Mouse (Mus musculus) embryonic fibroblast, embryonic 13.5 days (primary cell): ENCODE data around the gene Atp8b2. TPM values are rescaled to one million over a fixed set of nuclear protein-coding genes. Genes with fewer than 3 reads are reported as not detected.

Source experiments
- H3K27ac ChIP-seq: 2 replicates; pipeline ENCODE4 v1.5.1; 2012; ENCODE audit warnings: low read length, control low read depth, inconsistent platforms; ENCODE audit not compliant: insufficient read depth
- H3K4me1 ChIP-seq: 2 replicates; pipeline ENCODE4 v1.6.1; 2011; ENCODE audit warnings: low read length; ENCODE audit not compliant: control insufficient read depth, insufficient read depth
- H3K4me3 ChIP-seq: 2 replicates; pipeline ENCODE4 v1.5.1; 2011; ENCODE audit warnings: mild to moderate bottlenecking, control low read depth, low read length; ENCODE audit not compliant: insufficient read depth
- CTCF ChIP-seq: IDR thresholded peaks from 2 replicates; pipeline ENCODE4 v1.5.1; 2011; ENCODE audit warnings: mild to moderate bottlenecking, control low read depth, low read length, moderate library complexity, borderline replicate concordance; ENCODE audit not compliant: insufficient read depth
- POLR2A ChIP-seq: IDR thresholded peaks from 2 replicates; pipeline ENCODE4 v1.6.1; 2011; ENCODE audit warnings: low read depth, mild to moderate bottlenecking, control low read depth, low read length, moderate library complexity
- polyA plus RNA-seq: library from polyadenylated mRNA; stranded (reverse); fragments of >200 nt; gene quantifications from 2 replicates; pipeline ENCODE4 v1.2.4, GENCODE M21; 2011; ENCODE audit warnings: low read depth; ENCODE audit not compliant: missing spikeins, insufficient read length

The Atp8b2 gene
- polyA plus RNA-seq, 1 experiment: 109 TPM

DNA sequence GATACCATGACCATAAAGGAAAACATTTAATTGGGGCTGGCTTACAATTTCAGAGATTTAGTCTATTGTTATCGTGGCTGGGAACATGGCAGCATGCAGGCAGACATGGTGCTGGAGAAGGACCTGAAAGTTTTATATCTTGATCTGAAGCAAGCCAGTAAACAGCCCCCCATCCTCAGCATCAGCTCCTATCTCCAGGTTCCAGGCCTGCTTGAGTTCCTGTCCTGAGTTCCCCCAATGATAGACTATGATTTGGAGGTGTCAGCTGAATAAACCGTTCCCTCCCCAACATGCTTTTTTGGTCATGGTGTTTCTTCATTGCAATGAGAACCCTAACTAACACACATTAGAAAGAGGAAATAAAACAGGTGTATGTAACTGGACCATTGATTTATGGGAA, 30.4 kb downstream of the Atp8b2 start:
- Histone ChIP-seq H3K4me1 (no peaks in the 10 kb centered on the region), H3K27ac (no peak overlapping the region), H3K4me3 (no peak overlapping the region)
- no peak for TF ChIP-seq CTCF
- TF ChIP-seq POLR2A: no peak

DNA sequence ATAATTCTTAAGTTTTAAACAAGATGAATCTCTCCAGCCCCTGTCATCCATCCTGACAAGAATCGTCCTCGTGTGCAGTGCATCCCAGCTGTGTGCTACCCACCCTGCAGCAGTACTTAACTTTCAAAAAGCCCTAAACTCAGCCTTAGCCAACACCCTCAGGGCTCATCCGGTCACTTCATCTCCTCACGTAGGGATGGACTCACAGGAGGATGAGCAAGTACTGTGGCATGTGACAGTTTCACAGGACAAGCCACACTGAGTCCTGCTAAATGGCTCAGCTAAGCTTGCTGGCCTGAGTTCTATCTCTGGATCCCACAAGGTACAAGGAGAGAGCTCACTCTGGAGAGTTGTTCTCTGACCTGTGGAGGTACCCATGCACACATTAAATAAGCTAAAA, 34.4 kb downstream of the Atp8b2 start:
- Histone ChIP-seq H3K27ac (no peak overlapping the region), H3K4me1 (no peaks in the 10 kb centered on the region), H3K4me3 (no peak overlapping the region)
- TF ChIP-seq POLR2A (no peak), CTCF (no peak)

DNA sequence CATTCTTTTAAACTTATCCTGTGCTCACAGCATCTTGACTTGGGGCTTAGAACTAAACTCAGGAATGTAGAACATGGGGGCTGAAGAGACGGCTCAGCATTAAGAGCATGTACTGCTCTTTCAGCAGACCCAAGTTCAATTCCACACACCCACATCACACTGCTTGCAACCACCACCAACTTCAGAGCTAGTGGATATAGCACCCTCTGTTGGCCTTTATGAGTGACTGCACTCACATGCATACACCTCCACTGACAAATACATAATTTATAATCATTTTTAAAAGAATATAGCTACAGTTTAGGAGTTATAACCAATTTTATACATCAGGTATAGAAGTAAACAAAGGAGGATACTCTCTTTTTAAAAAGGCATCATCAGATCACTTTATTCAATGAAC, 36.9 kb downstream of the Atp8b2 start:
- Histone ChIP-seq H3K4me1 (no peaks in the 10 kb centered on the region), H3K27ac (no peak overlapping the region), H3K4me3 (no peak overlapping the region)
- TF ChIP-seq CTCF (no peak), POLR2A (no peak)

DNA sequence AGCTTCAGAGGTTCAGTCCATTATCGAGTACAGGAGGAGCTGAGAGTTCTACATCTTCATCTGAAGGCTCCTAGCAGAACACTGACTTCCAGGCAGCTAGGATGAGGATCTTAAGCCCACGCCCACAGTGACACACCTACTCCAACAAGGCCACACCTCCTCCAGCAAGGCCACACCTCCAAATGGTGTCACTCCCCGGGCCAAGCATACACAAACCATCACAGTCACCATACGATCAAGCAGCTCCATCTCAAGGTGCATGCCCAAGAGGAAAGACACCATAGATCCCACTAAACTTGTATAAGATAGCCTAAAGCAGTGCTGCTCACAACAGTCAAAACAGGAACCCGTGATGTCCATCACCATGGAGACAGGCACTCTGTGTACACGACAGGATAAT, 42.6 kb downstream of the Atp8b2 start:
- TF ChIP-seq POLR2A (no peak), CTCF (no peak)
- Histone ChIP-seq H3K4me3 (no peak overlapping the region), H3K27ac (no peak overlapping the region), H3K4me1 (no peaks in the 10 kb centered on the region)

DNA sequence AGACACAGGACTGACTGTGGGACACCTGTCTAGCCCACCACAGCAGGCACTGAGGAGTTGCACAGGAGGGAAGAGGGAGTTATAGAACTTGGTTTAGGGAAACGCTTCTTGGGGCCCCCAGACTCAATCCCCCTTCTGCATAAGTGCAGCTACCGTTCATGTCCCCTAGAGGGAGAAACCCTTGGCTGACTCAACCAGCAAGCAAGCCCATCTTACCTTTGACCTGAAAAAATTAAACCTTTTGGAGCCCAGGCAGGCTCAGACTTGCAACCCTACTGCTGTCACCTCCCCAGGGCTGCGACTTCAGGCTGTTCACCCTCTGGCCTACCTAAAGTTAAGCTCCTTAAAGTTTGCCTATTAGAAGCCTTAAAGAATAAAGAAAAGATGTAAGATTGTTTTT, 45.9 kb downstream of the Atp8b2 start:
- Histone ChIP-seq H3K4me1 (0 out of 2 replicates have a peak, but pooled peaks cover under 1% of the 10 kb centered on the region), H3K4me3 (no peak overlapping the region), H3K27ac (no peak overlapping the region)
- no peak for TF ChIP-seq POLR2A
- TF ChIP-seq CTCF: no peak

DNA sequence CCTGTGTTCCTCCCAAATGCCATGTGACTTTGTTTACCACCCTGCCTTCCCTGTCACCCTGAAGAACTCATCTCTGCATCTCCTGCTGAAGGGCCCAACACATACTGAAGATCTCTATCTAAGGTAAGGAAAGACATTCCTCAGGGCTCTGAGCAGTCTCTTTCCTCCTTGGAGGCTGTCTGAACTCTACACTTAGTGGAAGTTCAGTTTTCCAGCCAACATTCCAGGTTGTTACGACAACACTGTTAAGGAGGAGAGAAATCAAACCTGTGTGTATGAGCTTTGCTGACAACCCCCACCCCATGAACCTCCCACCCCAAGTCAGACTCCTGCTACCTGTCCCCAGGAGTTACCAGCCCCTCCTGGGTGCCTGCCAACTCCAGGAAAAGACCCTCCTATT, 46.7 kb downstream of the Atp8b2 start:
- no peak overlapping the region for H3K27ac ChIP-seq

DNA sequence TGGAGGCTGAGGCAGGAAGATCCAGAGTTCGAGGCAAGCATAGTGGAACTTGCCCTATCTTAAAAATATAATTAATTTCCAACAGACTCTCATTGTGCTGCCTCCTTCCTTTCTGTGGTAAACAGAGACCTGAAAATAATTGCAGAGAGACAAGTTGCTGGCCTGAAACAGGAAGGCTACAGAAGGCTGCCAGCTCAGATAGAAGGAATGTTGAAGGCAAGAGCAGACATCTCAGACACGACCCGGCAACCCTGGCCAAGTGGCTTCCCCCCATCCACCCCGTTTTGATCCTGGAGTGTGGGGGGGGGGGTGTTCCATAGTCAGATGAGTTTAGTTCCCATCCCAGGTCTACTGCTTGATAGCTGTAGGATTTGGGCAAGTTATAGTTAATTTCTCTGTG, 48.6 kb downstream of the Atp8b2 start:
- Histone ChIP-seq H3K4me1 (peaks cover 5% of the 10 kb centered on the region; the same call in 1 of the 2 replicates), H3K4me3 (no peak overlapping the region), H3K27ac (no peak overlapping the region)
- TF ChIP-seq POLR2A: no peak
- TF ChIP-seq CTCF: no peak

More for the DNA sequence above, 46.7 kb downstream of the Atp8b2 start:
- TF ChIP-seq POLR2A (no peak), CTCF (no peak)
- H3K4me3 ChIP-seq: no peak overlapping the region
- peaks cover 5% of the 10 kb centered on the region; the same call in 1 of the 2 replicates for H3K4me1 ChIP-seq

DNA sequence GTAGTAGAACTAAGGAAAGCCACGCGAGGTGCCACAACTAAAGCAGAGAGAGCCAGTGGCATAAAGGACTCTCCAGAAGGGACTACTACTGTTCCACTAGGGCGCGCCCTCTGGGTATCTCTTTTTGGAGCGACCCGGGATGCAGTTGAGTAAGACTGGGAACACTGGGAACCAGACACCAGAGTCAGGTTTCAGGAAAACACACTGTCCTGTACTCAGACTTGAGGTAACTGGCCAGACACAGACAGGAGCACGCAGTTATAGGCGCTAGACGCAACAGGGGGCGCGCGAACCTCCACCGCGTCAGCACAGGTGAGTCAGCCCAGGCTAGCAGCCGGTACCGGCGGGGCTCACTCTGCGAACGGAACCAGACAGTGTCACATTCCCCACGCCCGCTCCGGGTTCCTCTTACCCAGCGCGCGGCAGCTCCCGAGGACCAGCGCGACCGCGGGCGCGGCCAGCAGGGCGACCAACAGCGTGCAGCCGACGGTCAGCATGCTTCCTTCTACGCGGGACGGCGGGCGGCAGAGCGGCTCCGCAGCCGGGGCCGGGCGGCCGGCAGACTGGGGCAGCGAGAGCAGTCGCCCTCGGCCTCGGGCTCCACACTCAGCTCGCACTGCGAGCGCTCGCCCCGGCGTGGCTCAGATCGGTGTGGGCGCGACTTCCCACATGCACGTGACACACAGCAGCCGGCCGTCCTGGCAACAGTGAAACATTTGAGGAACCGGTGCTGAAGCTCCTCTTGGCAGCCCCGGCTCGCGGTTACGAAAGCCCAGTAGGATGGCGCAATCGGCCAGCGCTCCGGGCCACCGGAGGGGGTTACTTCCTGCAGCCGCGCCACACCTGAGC, 50.5 kb downstream of the Atp8b2 start, which contains the start of gene Il6ra:
Il6ra (minus strand) TSS at position 654 of the 849 bp plus-strand sequence.
- H3K4me3 ChIP-seq: peak within 1 kb of the TSS; percentile 34
- peak within 1 kb of the TSS; percentile 50 for H3K27ac ChIP-seq
- peaks cover 5% of the 10 kb centered on the region; the same call in 1 of the 2 replicates for H3K4me1 ChIP-seq

DNA sequence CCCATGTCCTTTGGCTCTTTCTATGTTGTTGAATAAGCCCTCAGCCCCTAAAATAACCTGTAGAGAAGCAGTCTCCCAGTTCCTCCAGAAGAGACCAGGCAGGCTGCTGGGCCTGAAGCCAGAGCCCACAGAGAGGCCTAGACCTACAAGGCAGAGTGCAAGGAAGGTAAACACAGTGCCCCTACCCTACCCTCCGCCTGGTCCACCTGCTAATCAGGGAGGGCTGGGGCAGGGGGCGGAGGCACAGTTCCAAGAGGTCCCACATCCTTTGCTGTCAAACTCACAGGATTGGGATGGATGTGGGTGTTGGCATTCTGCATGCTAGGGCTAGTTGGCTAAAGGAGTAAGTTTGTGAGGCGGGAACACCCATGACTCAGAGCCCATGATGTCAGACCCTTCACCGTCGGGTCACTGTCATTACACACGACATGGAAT, 51.2 kb downstream of the Atp8b2 start:
- peak overlapping the region; percentile 34; the same call in 1 of the 2 replicates for H3K4me3 ChIP-seq
- TF ChIP-seq CTCF: no peak
- no peak for TF ChIP-seq POLR2A
- peaks cover 5% of the 10 kb centered on the region; the same call in 1 of the 2 replicates for H3K4me1 ChIP-seq
- no peak overlapping the region; the same call in 1 of the 2 replicates for H3K27ac ChIP-seq

More for the DNA sequence above, 50.5 kb downstream of the Atp8b2 start, which contains the start of gene Il6ra:
- TF ChIP-seq POLR2A (peak; percentile 45; the same call in 1 of the 2 replicates), CTCF (peak; percentile 46; the same call in 1 of the 2 replicates)

DNA sequence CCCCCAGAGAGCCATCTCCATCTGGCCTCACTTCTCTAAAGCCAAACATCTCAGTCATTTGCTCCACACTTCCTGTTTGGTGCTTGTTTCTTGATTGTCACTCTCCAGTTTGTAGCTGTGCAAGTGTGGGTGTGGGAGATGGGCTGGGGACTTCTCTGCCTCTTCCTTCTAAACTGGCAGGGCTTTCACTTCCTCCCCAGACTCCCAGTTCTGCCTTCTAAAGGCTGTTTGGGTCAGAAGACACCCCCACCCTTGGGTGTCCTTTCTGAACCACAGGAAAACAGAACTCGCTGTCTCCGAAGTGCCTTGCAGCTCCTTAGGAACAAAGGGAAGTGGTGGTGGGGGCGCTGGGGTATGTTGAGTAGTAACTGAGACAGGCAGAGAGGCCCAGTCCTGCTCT, 52.1 kb downstream of the Atp8b2 start:
- Histone ChIP-seq H3K4me1 (peaks cover 5% of the 10 kb centered on the region; the same call in 1 of the 2 replicates), H3K4me3 (no peak overlapping the region), H3K27ac (no peak overlapping the region)
- TF ChIP-seq POLR2A (no peak), CTCF (no peak)
